Mouse (Mus musculus) left cerebral cortex, adult 6 months (tissue): Measurements from ENCODE around the gene Dcdc2b. TPM values are rescaled to one million over a fixed set of nuclear protein-coding genes. Genes with fewer than 3 reads are reported as not detected.

ENCODE experiments used
- long read RNA-seq, 2 experiments: library from polyadenylated mRNA; unstranded; transcript quantifications; one replicate each; pipeline ENCODE4 v2.0.0; 2019 to 2020
- polyA plus RNA-seq: library from polyadenylated mRNA; unstranded; fragments of <200 nt; fragmentation: Nextera tagmentation; gene quantifications from 2 replicates; pipeline ENCODE4 v1.2.3, GENCODE M21; 2021

Dcdc2b gene
- polyA plus RNA-seq, result 3.3 and 4.0 TPM in 2 replicates
- long read RNA-seq, experiment 1, result 0 reads
- long read RNA-seq, experiment 2, partial matches to known transcripts, result 0 of 15 reads
- long read RNA-seq, experiment 2, other reads (novel, unspliced or antisense), result 14 of 15 reads

GRCm38 (mm10) chr4:129614093-129614492 lies at the start of gene Dcdc2b:
Dcdc2b (minus strand) TSS chr4:129614257.

GRCm38 (mm10) chr4:129640638-129641467 lies 26.8 kb upstream of the Dcdc2b start, which contains the start of gene Txlna:
Txlna (minus strand) TSS chr4:129641065.

GRCm38 (mm10) chr4:129623681-129624091 lies 9.6 kb upstream of the Dcdc2b start, which contains the start of gene Ccdc28b:
Ccdc28b (minus strand) TSS chr4:129623947.

GRCm38 (mm10) chr4:129618786-129619691 lies 5.0 kb upstream of the Dcdc2b start, which contains the start of gene Iqcc:
Iqcc (minus strand) TSS chr4:129619099.

GRCm38 (mm10) chr4:129600233-129601158 lies 13.6 kb downstream of the Dcdc2b start, which contains the start of the genes Eif3i and Tmem234:
Eif3i (minus strand) TSS chr4:129600648.
Tmem234 (plus strand) TSS chr4:129600668.

GRCm38 (mm10) chr4:129578466-129578865 lies 35.6 kb downstream of the Dcdc2b start, which contains the start of gene Fam167b:
Fam167b (minus strand) TSS chr4:129578549.

GRCm38 (mm10) chr4:129573430-129573829 lies 40.6 kb downstream of the Dcdc2b start, which contains the start of gene Lck:
Lck (minus strand) TSS chr4:129573641.

Other genes with a start within 250 kb of the Dcdc2b start
- gene Zbtb8a, start 236.1 kb downstream of the Dcdc2b start, polyA plus RNA-seq, result 5.9 and 6.3 TPM in 2 replicates
- gene Zbtb8b, start 173.4 kb downstream of the Dcdc2b start, polyA plus RNA-seq, result 1.7 and 2.1 TPM in 2 replicates
- gene Bsdc1, start 152.7 kb downstream of the Dcdc2b start, polyA plus RNA-seq, result 10.7 and 16.6 TPM in 2 replicates
- gene Tssk3, start 123.2 kb downstream of the Dcdc2b start, polyA plus RNA-seq, result not detected in 2 replicates
- 0.79 and 1.7 TPM in 2 replicates for gene Fam229a, start 123.1 kb downstream of the Dcdc2b start, polyA plus RNA-seq
- 21.0 and 51.8 TPM in 2 replicates for gene Marcksl1, start 100.7 kb downstream of the Dcdc2b start, polyA plus RNA-seq
- gene Hdac1, start 71.5 kb downstream of the Dcdc2b start, polyA plus RNA-seq, result 14.8 and 17.3 TPM in 2 replicates
- 1.9 and 2.3 TPM in 2 replicates for gene Lck, start 40.6 kb downstream of the Dcdc2b start, polyA plus RNA-seq
- gene Fam167b, start 35.7 kb downstream of the Dcdc2b start, polyA plus RNA-seq, result 1.2 and 2.0 TPM in 2 replicates
- gene Eif3i, start 13.6 kb downstream of the Dcdc2b start, polyA plus RNA-seq, result 253 and 304 TPM in 2 replicates
- 192 and 235 TPM in 2 replicates for gene Tmem234, start 13.6 kb downstream of the Dcdc2b start, polyA plus RNA-seq
- 28.3 and 34.4 TPM in 2 replicates for gene Iqcc, start 4.8 kb upstream of the Dcdc2b start, polyA plus RNA-seq
- 30.0 and 36.6 TPM in 2 replicates for gene Ccdc28b, start 9.7 kb upstream of the Dcdc2b start, polyA plus RNA-seq
- 15.0 and 16.5 TPM in 2 replicates for gene Txlna, start 26.8 kb upstream of the Dcdc2b start, polyA plus RNA-seq
- 8.9 and 10.7 TPM in 2 replicates for gene Kpna6, start 58.5 kb upstream of the Dcdc2b start, polyA plus RNA-seq
- gene Tmem39b, start 82.6 kb upstream of the Dcdc2b start, polyA plus RNA-seq, result 6.0 and 13.0 TPM in 2 replicates
- gene Khdrbs1, start 128.0 kb upstream of the Dcdc2b start, polyA plus RNA-seq, result 22.8 and 56.9 TPM in 2 replicates
- gene Ptp4a2, start 197.0 kb upstream of the Dcdc2b start, polyA plus RNA-seq, result 125 and 264 TPM in 2 replicates